ENCODE assay signal across 8 mouse cellular contexts in genomic region chr17:35665957-35666515, GRCm38 (mm10). TPM values are rescaled to one million over a fixed set of nuclear protein-coding genes. Genes with fewer than 3 reads are reported as not detected.
DNase-seq lines count a peak whose midpoint lies in the region; ATAC-seq and TF ChIP-seq lines count a peak whose summit lies in the region.

No protein-coding gene starts in this region.

- WGBS in intestine, postnatal 0 days: 68% methylated on average over 17 of the region's 17 CpGs
- 68% methylated on average over 17 of the region's 17 CpGs for WGBS in lung, adult 2 months

- peak; percentile 48; the same call in 1 of the 2 replicates for TF ChIP-seq POLR2A in lung, adult 2 months (IDR thresholded peaks at IDR 0.05; ENCODE audit: borderline replicate concordance, extremely low read depth, low read depth, low read length)

- TF ChIP-seq CTCF in intestine, postnatal 0 days (IDR thresholded peaks at IDR 0.05; ENCODE audit: low read depth): peak; percentile 92
- TF ChIP-seq CTCF in lung, adult 2 months (IDR thresholded peaks at IDR 0.05; ENCODE audit: insufficient read depth, low read length): peak; percentile 82

- H3K9ac ChIP-seq in intestine, postnatal 0 days (ENCODE audit: low read depth, low read length): no peak overlapping the region

- DNase-seq in frontal cortex, postnatal 36 days (ENCODE audit: low spot score in 2 of 2): peak; percentile 28 to 45
- no peak for DNase-seq in frontal cortex, postnatal 10 days (ENCODE audit: low spot score in 2 of 2)
- DNase-seq in A20 (ENCODE audit: low read depth, low spot score) (peak; percentile 81), adipocyte (ENCODE audit: low spot score) (peak; percentile 33)
- peak; percentile 67 for DNase-seq in lung, adult 2 months
- DNase-seq in thymus, adult 18-20 months: peak; percentile 33 to 62
- no peak for DNase-seq in gastrocnemius, adult 8-10 months (ENCODE audit: low spot score in 2 of 2)

- peak; percentile 38; the same call in 1 of the 2 replicates for ATAC-seq in intestine, postnatal 0 days

- H3K9me3 ChIP-seq in intestine, postnatal 0 days (ENCODE audit: control insufficient read depth): no peaks in the 10 kb centered on the region

- peaks cover 40% of the 10 kb centered on the region for H3K36me3 ChIP-seq in intestine, postnatal 0 days (ENCODE audit: control insufficient read depth, insufficient read depth)

- peaks cover 8% of the 10 kb centered on the region; the same call in 1 of the 2 replicates for H3K4me1 ChIP-seq in intestine, postnatal 0 days (replicated peaks; ENCODE audit: control insufficient read depth, insufficient read depth, low read length)
- peaks cover 3% of the 10 kb centered on the region for H3K4me1 ChIP-seq in lung, adult 2 months (ENCODE audit: control insufficient read depth, insufficient read depth, low read length)

- no peak overlapping the region for H3K27ac ChIP-seq in intestine, postnatal 0 days (ENCODE audit: low read depth, low read length)

- no peaks in the 10 kb centered on the region for H3K27me3 ChIP-seq in intestine, postnatal 0 days (replicated peaks; ENCODE audit: control insufficient read depth, insufficient read depth, low read length)

- H3K4me2 ChIP-seq in intestine, postnatal 0 days (replicated peaks; ENCODE audit: low read depth): no peak overlapping the region

- no peak overlapping the region for H3K4me3 ChIP-seq in intestine, postnatal 0 days (ENCODE audit: low read depth, low read length)
- H3K4me3 ChIP-seq in lung, adult 2 months (replicated peaks; ENCODE audit: extremely low read depth, low read depth, low read length): peak overlapping the region; percentile 62

RNA-seq across cellular contexts. Expression of gene Vars2, which starts 1.4 kb away (rescaled TPM):
- polyA plus RNA-seq in intestine, postnatal 0 days (2015; fragmentation: Nextera tagmentation; extraction: Ambion mirVana): 6.0 and 6.3 TPM in 2 replicates
- polyA plus RNA-seq in lung, adult 2 months (2012; rRNA removed): 44.0 and 46.6 TPM in 2 replicates
- total RNA-seq in gastrocnemius, adult 8-10 months (2022): 10 to 100 TPM in 2 of 4 experiments, 1 to 10 TPM in 2; 9.0 to 15.4 (median 10.3) TPM

RNA-seq across cellular contexts. Expression of gene Gtf2h4, which starts 7.5 kb away (rescaled TPM):
- 16.9 and 18.1 TPM in 2 replicates for polyA plus RNA-seq in intestine, postnatal 0 days (2015; fragmentation: Nextera tagmentation; extraction: Ambion mirVana)
- 21.3 and 22.5 TPM in 2 replicates for polyA plus RNA-seq in lung, adult 2 months (2012; rRNA removed)
- total RNA-seq in gastrocnemius, adult 8-10 months (2022): 10 to 100 TPM; 16.0 to 21.6 (median 17.9) TPM

RNA-seq across cellular contexts. Expression of gene Mucl3, which starts 22.5 kb away (rescaled TPM):
- polyA plus RNA-seq in intestine, postnatal 0 days (2015; fragmentation: Nextera tagmentation; extraction: Ambion mirVana): 2.8 and 16.7 TPM in 2 replicates
- 0.19 and 0.24 TPM in 2 replicates for polyA plus RNA-seq in lung, adult 2 months (2012; rRNA removed)
- not detected for total RNA-seq in gastrocnemius, adult 8-10 months (2022)

RNA-seq across cellular contexts. Expression of gene Ddr1, which starts 38.4 kb away (rescaled TPM):
- polyA plus RNA-seq in intestine, postnatal 0 days (2015; fragmentation: Nextera tagmentation; extraction: Ambion mirVana): 27.8 and 30.0 TPM in 2 replicates
- 63.9 and 66.2 TPM in 2 replicates for polyA plus RNA-seq in lung, adult 2 months (2012; rRNA removed)
- total RNA-seq in gastrocnemius, adult 8-10 months (2022): 10 to 100 TPM; 13.7 to 20.0 (median 15.9) TPM

RNA-seq across cellular contexts. Expression of gene Gm9573, which starts 39.6 kb away (rescaled TPM):
- not detected in 2 replicates for polyA plus RNA-seq in intestine, postnatal 0 days (2015; fragmentation: Nextera tagmentation; extraction: Ambion mirVana)
- polyA plus RNA-seq in lung, adult 2 months (2012; rRNA removed): not detected in 2 replicates
- not detected for total RNA-seq in gastrocnemius, adult 8-10 months (2022)

Comparison
In these comparisons a context has a peak if more than half of its experiments do, and no peak if none do; other contexts are left out.
1. DNase-seq: peak in frontal cortex, postnatal 36 days (2 of 2), A20 (single experiment), adipocyte (single experiment), lung, adult 2 months (single experiment) and thymus, adult 18-20 months (2 of 2); none in frontal cortex, postnatal 10 days (0 of 2) and gastrocnemius, adult 8-10 months (0 of 2).